Mouse (Mus musculus): ENCODE results near the gene Ezh1.
A peak's percentile ranks its signal among the peaks of the same experiment; 100 is the strongest.

Ezh1 gene

DNA sequence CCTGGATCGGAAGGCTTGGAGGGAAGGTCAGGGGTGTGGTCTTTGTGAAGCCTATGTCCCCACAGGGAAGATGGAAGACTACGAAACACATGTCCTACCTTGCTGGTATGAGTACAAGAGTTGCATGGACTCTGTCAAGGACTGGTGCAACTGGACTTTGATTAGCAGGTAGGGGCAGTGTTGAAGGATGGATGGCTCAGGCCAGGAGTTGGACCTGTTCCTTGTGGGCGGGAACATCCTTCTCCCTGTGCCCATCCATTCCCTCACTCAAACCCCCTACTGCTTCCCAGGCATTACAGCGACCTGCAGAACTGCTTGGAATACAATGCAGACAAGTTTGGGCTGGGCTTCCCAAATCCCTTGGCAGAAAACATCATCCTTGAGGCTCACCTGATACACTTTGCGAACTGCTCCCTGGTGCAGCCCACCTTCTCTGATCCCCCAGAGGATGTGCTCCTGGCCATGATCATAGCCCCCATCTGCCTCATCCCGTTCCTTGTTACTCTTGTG lies 21.3 kb upstream of the Ezh1 start:
- no peak for DNase-seq (ENCODE audit: low read depth, low spot score)

DNA sequence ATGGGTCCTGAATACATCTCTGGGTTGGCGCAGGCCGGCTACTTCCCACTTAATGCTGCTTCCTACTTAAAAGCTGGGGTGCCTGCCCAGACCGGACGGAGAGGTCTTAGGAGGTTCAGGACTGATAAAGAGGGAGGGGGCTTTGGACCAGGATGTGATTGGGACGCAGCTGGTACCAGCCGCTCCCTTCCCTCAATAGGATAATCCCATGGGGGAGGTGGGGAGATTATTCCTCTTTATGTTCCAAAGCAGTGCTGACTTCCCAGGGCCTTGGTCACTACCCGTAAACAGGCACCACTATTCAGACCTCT lies 20.4 kb upstream of the Ezh1 start:
- no peak for DNase-seq (ENCODE audit: low read depth, low spot score)

DNA sequence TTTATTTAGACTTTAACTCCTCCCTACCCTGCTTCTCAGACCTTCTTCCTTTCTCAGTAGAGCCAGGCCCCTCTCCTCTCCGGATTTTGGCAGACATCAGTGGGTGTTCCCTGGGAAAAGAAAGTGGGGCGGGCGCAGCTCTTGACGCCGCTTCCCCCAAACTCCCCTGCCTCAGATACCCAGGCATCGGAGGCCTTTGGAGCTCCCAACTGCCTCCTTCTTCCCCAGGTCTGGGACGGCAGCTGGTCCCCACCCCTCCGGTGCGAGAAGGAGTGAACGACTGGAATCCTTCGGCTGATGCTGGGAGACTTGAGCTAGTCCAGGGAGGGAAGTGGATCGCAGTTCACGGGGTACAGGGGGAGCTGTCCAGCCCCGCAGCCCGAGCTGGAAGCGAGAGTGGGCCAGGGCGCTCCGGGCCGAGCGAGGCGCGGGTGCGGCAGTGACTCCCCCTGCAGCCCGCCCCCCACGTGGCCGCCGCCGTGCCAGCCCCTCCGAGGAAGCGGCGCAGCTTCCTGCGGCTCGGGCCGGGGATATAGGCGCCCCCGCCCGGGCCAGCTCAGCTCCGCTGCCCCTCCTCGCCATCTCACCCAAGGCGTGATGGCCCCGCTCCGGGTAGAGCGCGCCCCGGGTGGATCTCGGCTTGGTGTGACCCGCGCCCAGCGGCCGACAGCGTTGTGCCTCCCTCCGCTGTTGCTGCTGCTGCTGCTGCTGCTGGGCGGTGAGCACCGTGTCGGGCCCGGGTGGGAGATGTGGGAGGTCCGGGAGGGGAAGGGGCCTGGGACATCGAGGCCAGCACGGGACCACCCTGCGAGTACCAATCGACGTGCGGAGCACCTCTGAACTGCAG lies 19.8 kb upstream of the Ezh1 start, which contains the start of gene Ramp2:
TSS of gene Ramp2 (plus strand) at position 174 of the 847 bp plus-strand sequence.
- DNase-seq (ENCODE audit: low read depth, low spot score): no peak

DNA sequence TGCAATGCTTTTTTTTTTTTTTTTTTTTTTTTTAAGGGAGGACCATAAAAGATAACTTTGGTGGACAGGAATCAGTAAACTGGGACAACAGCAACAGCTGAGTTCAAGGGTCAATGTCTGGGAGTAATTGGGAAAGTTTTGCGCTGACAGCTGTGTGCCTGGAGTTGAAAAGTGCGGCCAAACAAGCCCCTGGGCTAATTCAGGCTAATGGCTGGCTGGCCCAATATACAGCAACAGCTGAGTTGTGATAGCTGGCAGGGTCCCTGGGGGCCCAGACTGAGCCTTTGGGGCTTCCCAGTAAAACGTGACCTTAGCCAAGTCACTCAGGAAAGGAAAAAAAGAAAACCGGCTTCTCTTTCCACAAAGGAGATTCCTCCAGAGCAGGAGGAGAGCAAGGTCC lies 18.8 kb upstream of the Ezh1 start:
- no peak for DNase-seq (ENCODE audit: low read depth, low spot score)

DNA sequence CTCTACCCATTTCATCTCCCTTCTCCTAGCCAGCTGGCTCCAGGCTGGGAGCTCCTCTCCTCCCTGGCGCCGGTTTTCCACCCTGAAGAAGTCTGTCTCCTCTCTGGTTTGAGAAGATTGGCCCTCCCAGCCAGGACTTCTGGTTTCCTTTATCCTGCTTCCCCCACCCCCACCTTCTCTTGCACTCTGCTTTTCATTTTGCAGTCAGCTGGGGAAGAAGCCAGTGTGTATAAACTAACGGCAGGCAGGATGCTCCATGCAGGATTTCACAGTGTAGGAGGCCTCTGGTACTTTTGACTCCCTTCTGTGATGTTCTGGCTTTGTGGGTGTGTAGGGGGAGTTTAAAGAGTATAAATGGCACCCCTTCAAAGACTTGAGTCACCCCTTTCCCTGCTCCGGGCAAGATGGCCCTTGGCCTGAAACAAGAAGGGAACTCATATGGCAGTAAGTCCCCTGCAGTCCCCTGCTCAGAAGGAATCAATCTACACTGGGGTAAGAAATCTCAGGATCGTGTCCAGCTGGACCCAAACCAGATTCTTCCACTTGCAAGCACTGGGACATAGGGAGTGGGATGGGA lies 11.9 kb upstream of the Ezh1 start:
- no peak for DNase-seq (ENCODE audit: low read depth, low spot score)

DNA sequence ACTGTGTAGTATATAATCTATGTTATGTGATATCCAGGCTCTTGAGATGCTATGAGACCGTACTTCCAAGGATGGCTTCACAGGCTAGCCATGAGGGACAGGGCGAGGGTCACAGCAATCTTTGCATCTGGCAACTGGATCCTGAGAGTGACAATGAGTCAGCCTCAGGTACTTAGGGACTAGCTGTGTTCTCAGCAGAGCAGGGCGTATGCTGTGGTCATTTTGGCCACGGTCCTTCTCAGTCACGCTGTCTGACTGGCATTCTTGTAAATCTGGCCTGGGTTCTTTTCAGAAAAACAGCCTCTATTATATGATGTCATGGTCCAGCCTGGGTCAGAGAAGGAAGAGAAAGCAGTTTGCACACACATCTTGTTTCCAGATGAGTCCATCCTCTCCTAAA lies 10.5 kb upstream of the Ezh1 start:
- DNase-seq (ENCODE audit: low read depth, low spot score): no peak

DNA sequence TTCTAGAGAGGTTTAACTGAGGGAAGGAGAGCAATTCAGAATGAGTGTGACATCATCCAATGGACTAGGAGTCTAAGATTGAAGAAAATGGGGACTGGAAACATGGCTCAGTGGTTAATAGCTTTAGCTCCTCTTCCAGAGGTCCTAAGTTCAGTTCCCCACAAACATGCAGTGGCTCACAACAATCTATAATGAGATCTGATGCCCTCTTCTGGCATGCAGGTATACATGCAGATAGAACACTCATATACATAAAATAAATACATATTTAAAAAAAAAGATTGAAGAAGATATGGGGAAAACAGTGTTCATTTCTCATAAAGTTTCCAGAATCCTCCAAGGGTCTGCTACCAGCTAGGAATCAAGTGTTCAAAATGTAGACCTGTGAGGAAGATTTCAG lies 9.2 kb upstream of the Ezh1 start:
- no peak for DNase-seq (ENCODE audit: low read depth, low spot score)

DNA sequence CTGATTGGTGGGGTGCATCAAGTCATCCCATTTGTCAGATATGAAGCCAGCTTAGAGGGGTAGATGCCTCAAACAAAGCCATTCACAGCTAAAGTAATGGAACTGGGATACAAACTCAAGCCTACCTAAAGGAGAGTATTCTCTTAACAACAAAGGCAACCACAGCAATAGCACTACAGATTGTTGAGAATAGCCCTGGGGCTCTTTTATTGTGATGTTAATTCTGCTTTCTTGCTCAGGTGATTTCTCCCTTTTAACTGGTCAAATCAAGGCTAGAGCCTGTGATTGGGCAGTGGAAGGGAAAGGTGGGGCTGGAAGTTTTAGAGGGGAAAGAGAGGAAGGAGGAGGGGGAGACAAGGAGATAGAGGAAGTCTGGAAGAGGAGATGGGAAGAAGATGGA lies 7.9 kb upstream of the Ezh1 start:
- DNase-seq (ENCODE audit: low read depth, low spot score): no peak

DNA sequence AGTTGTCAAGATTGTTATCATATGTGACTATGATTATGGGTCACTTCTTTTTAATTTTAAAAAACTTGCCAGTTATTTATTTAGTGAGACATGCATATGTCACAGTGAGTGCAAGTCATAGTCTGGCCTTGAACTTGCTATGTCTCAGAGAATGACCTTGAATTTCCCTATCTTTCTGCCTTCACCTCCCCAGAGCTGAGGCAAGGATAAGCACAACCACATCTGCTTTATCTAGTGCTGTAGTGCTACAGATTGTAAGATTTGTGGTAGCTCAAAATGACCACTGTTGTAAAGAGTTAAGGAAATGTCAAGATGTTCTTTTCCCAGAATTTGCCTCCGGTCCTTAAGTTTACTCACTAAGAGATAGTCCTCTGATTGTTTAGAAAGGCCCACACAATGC lies 7.0 kb upstream of the Ezh1 start:
- no peak for DNase-seq (ENCODE audit: low read depth, low spot score)

DNA sequence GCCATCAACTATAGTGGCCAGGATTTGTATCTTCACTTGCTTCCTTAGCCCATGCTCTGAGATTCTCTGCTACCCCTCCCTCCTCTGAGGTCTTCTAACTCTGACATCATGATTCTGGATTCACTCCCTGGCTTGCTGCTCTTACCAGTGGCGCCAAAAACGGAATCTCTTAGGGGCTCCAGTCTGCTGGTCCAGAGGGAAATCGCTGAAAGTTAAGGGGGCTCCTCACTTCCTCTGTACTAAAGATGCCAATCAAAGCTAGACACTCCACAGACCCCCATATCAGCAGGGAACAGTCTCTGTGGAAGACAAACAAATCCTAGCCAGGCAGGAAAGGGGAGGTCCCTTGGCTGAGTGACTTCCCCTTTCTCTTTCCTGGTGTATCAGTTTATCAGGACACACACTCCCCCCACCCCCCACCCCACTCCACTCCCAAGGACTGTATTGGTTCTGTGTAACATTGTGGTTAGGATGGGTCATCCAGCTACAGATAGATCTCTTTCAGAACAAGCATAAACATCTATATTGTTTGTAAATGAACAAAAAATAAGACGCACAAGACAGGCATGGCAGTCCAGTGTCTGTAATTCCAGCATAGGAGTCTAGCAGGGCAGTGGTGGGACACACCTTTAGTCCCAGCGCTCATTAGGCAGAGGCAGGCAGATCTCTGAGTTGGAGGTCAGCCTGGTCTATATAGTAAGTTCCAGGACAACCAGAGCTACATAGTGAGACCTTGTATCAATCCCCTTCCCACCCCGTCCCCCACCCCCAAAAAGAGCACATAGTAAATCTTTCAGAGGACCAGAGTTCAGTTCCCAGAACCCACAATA lies 6.0 kb upstream of the Ezh1 start:
- no peak for DNase-seq (ENCODE audit: low read depth, low spot score)

DNA sequence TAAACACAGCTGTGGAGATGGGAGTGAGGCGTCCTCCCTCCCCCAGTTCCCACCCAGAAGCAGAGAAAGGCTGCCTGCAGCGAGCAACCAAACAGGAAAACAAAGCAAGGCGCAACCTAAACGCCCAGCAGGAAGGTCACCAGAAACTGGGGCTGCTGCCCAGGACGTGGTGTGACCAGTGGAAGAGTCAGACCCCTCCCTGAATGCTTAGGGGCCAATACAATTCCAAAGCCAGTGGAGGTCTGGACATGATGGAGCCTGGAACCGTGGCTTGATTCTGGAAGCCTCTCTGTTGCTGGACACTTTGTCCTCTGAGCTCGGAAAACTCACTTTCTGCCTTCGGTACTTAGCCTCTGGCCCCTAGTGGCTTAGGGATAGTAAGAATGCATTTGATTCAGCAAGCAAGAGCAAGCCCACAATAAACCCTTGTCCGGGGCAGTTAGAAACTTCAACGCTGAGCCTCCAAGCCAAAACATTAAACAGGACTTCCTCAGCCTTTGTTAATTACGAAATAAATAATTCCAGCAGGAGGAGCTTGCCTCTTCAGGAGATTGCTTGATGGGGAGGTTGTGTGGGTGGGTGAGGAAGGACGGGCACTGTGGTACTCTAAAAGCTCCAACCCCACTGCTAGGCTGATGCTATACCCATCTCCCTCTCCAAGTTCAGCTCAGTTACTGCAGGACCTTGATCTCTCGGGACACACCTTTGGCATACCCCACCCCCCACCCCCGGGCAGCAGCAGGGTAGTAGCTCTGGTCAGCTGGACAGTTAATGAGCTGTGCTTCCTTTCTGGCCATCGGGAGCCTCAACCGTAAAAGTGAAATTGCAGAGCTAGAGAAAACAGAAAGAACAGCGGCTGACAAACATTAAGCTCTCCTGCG lies 5.0 kb upstream of the Ezh1 start:
- DNase-seq (ENCODE audit: low read depth, low spot score): no peak

DNA sequence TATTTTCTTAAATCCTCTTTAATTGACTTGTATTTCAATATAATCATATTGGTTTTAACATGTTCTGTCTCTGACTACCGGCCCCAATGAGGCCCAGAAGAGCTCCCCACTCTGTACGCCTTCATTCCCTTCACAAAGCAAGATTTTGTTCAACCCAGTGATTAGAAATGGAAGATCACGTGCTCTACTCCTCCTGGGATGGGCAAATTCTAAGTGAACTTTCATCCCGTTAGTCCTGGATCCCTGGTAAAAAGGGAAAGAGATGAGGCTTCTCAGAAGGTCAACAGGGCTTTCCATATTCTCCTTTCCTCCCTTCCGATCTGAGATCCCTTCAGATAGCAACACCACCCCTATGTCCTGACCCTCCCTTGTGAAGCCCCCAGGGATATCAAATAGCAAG lies 4.3 kb upstream of the Ezh1 start:
- no peak for DNase-seq (ENCODE audit: low read depth, low spot score)

DNA sequence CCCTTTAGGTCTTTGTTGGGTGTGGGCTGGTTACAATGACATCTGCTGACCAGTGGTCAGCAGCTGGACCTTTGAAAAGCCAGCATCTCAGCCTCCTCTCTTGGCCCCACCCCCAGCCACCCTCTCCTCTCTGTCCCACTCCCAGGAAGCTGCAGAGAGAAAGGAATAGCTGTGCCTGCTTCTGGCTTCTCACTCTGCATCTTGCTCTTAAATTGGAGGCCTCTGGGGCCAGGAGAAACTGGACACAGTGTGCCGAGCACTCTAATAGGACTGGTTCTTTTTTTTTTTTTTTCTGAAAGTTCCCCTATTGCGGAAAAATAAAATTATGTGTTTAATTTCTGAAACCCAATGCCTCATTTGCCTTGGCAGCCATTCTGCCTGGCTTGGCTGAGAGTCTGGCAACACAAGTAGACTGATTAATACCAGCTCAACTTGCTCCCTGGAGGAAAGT lies 3.8 kb upstream of the Ezh1 start:
- peak; percentile 11 for DNase-seq (ENCODE audit: low read depth, low spot score)

DNA sequence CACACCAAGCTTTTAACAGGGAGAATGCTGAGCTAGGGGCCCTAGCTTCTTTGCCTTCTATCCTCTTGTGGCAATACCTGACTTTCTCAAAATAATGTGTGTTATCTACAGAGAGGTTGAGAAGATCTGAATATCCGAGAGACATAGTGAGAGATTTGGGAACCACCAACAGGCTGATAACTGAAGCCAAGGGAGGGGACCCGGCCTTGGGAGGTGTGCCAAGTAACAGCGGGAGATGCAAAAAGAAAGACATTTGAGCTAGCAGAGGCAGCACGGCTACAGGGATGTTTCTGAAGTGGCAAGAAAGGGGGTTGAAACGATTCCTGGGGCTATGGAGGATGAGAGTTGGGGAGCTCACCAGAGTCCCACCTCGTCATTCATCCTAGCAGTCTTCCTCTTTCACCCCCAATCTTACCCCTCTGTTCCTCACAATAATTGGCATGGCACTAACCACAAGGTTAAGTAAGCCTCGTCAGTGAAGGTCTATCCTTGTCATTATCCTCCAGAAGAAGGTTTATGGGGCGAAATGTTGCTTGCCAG lies 3.2 kb upstream of the Ezh1 start:
- DNase-seq (ENCODE audit: low read depth, low spot score): no peak

DNA sequence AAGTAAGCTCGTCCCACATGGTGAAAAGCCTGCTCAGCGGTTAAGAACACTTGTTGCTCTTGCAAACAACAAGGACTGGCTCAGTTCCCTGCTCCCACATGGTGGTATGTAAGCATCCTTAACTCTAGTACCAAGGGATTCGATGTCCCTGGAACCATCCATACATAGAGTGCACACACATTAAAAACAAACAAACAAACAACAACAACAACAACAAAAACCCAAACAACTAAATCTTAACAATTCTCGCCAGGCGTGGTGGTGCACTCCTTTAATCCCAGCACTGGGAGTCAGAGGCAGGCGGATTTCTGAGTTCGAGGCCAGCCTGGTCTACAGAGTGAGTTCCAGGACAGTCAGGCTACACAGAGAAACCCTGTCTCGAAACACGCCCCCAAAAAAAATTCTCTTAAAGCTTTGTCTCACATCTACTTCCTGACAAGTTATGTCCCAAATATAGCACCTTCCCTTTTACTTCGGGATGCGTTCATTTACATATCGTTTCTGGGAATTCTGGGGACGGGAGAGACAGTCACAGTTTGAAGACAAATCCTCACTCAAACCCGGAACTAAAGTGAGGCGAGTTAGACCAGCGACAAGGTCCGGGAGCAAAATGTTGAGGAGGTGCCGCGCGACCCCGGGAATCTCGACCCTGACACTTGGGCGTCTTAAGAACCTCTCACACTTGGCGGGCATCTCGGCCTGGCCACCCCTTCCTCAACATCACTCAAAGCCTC lies 765 bp downstream of the Ezh1 start:
- DNase-seq (ENCODE audit: low read depth, low spot score): peak; percentile 16

DNA sequence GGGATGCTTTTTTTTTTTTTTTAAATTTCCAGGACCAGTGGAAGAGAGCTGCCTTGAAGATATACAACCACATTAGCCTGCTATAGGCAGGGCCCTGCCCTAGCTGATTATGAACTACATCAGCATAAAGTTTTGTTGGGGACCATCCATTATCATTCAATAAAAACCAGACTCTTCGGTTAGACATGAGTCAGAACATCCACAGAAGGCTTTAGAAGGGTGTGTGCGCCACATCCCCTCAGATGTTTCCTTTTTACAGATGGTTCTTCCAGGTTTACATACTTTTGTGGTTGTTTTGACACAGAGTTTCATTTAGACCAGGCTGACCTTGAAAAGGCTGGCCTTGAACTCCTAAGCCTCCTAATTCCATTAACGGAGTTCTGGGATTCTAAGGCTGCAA lies 1.9 kb downstream of the Ezh1 start:
- DNase-seq (ENCODE audit: low read depth, low spot score): peak; percentile 20

DNA sequence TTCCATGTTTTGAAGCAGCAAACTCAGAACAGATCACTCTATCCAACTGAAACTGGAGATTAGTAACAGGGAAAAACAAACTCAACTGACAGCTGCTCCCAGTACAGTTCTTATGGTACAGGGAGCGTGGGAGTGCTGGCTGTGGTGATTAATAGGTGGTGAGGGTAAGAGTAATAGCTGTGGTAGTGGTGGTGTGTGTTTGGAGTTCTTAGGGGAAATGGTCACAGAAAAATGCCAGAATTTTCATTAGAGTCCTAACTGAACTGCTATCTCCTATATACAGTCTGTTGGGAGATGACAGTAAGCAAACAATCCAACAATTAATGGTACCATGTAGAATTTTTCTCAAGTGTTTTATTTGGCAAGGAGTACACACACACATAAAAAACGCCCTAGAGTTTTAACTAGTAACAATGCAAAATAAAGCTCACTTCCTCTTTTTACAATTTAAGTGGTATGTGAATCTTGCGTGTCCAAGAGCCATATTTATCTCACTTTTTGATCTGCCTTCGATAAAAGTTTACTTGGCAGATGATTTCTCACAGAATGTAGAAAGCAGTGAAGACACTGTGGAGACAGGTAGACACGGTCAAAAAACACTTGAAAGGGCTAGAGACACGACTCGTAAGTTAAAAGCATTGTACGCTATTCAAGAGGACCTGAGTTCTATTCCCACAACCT lies 4.8 kb downstream of the Ezh1 start:
- peak; percentile 16 for DNase-seq (ENCODE audit: low read depth, low spot score)

DNA sequence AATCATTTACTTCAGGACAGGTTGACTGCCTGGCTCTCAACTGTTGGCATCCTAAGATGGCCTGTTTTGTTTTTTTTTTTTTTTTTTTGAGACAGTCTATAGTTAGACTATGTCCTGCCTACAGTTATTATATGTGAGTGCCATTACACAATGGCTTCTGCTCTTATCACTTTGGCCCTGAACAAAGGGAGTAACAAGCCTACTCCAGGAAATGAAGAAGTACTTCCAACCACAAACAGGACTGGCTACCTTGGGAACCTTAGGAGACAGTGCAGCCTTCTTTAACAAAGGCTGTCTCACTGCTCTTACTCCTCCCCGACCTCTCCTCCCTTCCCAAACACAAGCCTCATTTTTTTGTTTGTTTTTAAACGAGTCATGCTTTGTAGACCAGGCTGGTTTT lies 5.4 kb downstream of the Ezh1 start:
- no peak for DNase-seq (ENCODE audit: low read depth, low spot score)

DNA sequence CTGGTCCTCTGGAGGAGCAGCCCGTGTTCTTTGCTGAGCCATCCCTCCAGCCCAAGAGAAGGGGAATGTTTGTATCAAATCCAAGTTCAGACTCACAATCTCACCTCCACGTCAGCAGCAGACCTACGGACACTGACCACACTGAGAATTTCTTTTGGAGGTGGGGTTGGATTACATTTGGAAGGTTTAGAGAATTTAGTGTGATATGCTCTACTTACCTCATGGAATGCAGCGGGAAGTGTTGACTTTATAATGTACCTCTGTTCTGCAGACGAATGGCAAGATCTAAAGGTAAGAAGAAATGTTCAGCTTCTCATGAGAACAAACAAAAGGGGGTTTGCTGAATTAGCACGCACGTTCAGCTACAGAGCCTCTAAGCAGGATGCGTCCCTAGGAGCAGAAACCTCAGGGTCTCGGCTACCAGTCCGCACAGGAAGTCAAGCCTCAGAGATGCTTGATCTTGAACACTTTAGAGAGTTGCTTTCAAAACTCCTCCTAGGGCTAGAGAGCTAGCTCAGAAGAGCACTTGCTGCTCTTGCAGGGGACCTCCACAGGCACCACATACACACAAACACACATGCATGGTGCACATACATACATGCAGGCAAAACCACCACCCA lies 7.7 kb downstream of the Ezh1 start:
- DNase-seq (ENCODE audit: low read depth, low spot score): no peak
